Mouse (Mus musculus): ENCODE measurements around the gene Cd22.

DNA sequence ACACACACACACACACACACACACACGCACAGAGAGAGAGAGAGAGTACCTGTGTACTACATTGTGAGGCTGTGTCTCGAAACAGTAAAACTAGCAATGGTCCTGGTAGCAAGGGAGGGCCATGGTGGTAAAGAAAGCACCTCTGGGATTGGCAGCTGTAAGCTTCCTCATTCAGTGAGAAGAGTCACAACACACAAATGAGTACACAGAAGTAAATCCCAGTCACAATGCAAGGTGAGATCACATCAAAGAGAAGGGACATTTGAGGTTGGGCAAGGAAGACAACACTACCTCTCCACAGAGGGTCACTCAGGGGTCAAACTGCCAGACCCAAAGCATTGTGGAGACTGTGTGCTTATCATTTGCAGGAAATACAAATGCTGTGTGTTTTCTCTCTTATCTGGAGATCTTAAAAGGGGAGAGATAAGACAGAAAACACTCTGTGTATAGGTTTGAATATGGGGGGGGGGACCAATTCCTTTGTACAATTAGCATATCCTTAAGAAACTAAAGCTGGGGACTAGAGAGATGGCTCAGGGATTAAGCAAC, 33.6 kb downstream of the Cd22 start:
- no peak for TF ChIP-seq POLR2A (IDR thresholded peaks at IDR 0.05; ENCODE audit: control insufficient read depth, extremely low read depth, insufficient read depth, low read length, poor library complexity)
- TF ChIP-seq CTCF (IDR thresholded peaks at IDR 0.05; ENCODE audit: borderline replicate concordance, control insufficient read depth, extremely low read depth, insufficient read depth, low read length, poor library complexity) = no peak

All from thymus, adult 2 months (tissue).